ENCODE assay signal across 9 mouse cellular contexts in genomic region chr13:60686967-60687366, GRCm38 (mm10).
DNase-seq lines count a peak whose midpoint lies in the region; ATAC-seq and TF ChIP-seq lines count a peak whose summit lies in the region.
"Had no signal": no experiment of that assay in that cellular context is flagged by ENCODE, and none has a peak within 500 bp of the region (broad histone marks: within the 10 kb centered on the region; RNA-seq: fewer than 3 reads in every experiment).

No protein-coding gene starts in this region.

- H3K4me2 ChIP-seq in forebrain, embryonic 14.5 days (ENCODE audit: low read length), result no peak overlapping the region
- H3K4me2 ChIP-seq in limb, embryonic 14.5 days (replicated peaks; ENCODE audit: low read depth, low read length, severe bottlenecking), result no peak overlapping the region
- no peak overlapping the region for H3K4me2 ChIP-seq in midbrain, embryonic 15.5 days
- H3K4me2 ChIP-seq: limb, embryonic 12.5 days had no signal

- WGBS in forebrain, embryonic 14.5 days, result 52% methylated on average over 12 of the region's 12 CpGs
- WGBS in kidney, adult 2 months, result 17% methylated on average over 12 of the region's 12 CpGs
- 70% methylated on average over 12 of the region's 12 CpGs for WGBS in limb, embryonic 14.5 days
- WGBS in midbrain, embryonic 15.5 days, result 70% methylated on average over 12 of the region's 12 CpGs

- ATAC-seq in forebrain, embryonic 14.5 days, result peak; percentile 30; the same call in 1 of the 2 replicates
- peak; percentile 78 for ATAC-seq in limb, embryonic 14.5 days (ENCODE audit: low FRiP score, low read depth)
- no peak for ATAC-seq in midbrain, embryonic 15.5 days (replicated peaks)

- DNase-seq in heart, adult 18-20 months, result peak; percentile 62 to 67
- no peak for DNase-seq in heart, adult 8-10 months (ENCODE audit: low spot score)
- DNase-seq in forebrain, embryonic 14.5 days (ENCODE audit: low spot score), result peak; percentile 55
- DNase-seq in kidney, adult 2 months, result peak; percentile 89
- DNase-seq in limb, embryonic 14.5 days (ENCODE audit: low spot score), result peak; percentile 62
- DNase-seq in thymus, adult 18-20 months, result no peak
- no peak for DNase-seq in B cell, adult 2 months

- H3K9ac ChIP-seq in forebrain, embryonic 14.5 days (ENCODE audit: low read length), result no peak overlapping the region
- H3K9ac ChIP-seq in limb, embryonic 14.5 days (ENCODE audit: low read depth, low read length, severe bottlenecking), result no peak overlapping the region
- H3K9ac ChIP-seq in midbrain, embryonic 15.5 days, result no peak overlapping the region
- H3K9ac ChIP-seq: limb, embryonic 12.5 days had no signal

- peaks cover 34% of the 10 kb centered on the region for H3K4me1 ChIP-seq in forebrain, embryonic 14.5 days (ENCODE audit: control insufficient read depth, insufficient read depth, low read length)
- H3K4me1 ChIP-seq in kidney, adult 2 months (ENCODE audit: control insufficient read depth, insufficient read depth, low read length), result peaks cover 28% of the 10 kb centered on the region
- H3K4me1 ChIP-seq in limb, embryonic 14.5 days (ENCODE audit: control insufficient read depth, insufficient read depth, low read length), result peaks cover 46% of the 10 kb centered on the region
- H3K4me1 ChIP-seq in midbrain, embryonic 15.5 days, result peaks cover 34% of the 10 kb centered on the region

- no peaks in the 10 kb centered on the region for H3K36me3 ChIP-seq in forebrain, embryonic 14.5 days (ENCODE audit: control insufficient read depth, insufficient read depth, low read length)
- H3K36me3 ChIP-seq in kidney, adult 2 months (ENCODE audit: control insufficient read depth, insufficient read depth, low read length), result no peaks in the 10 kb centered on the region
- H3K36me3 ChIP-seq in limb, embryonic 14.5 days (ENCODE audit: control insufficient read depth, insufficient read depth, low read length), result no peaks in the 10 kb centered on the region
- H3K36me3 ChIP-seq in midbrain, embryonic 15.5 days (replicated peaks), result no peaks in the 10 kb centered on the region

- H3K27ac ChIP-seq in forebrain, embryonic 14.5 days (ENCODE audit: low read depth, low read length), result 0 out of 2 replicates have a peak overlapping the region, but pooled peaks have one; percentile 1
- H3K27ac ChIP-seq in kidney, adult 2 months (ENCODE audit: insufficient read depth, low read depth, low read length), result peak overlapping the region; percentile 18; the same call in 1 of the 2 replicates
- H3K27ac ChIP-seq in limb, embryonic 14.5 days (replicated peaks; ENCODE audit: low read depth, low read length), result no peak overlapping the region
- H3K27ac ChIP-seq in midbrain, embryonic 15.5 days, result no peak overlapping the region

- TF ChIP-seq CTCF in kidney, adult 2 months (conservative IDR thresholded peaks at IDR 0.05; ENCODE audit: insufficient read depth, insufficient read length, low read depth, low read length), result no peak

- no peaks in the 10 kb centered on the region for H3K27me3 ChIP-seq in forebrain, embryonic 14.5 days (replicated peaks; ENCODE audit: control insufficient read depth, insufficient read depth, low read length)
- H3K27me3 ChIP-seq in kidney, adult 2 months (replicated peaks; ENCODE audit: control insufficient read depth, insufficient read depth, low read length), result no peaks in the 10 kb centered on the region
- H3K27me3 ChIP-seq in limb, embryonic 14.5 days (ENCODE audit: control insufficient read depth, insufficient read depth, low read length), result no peaks in the 10 kb centered on the region
- no peaks in the 10 kb centered on the region for H3K27me3 ChIP-seq in midbrain, embryonic 15.5 days (replicated peaks)
- H3K27me3 ChIP-seq: limb, embryonic 12.5 days had no signal

- TF ChIP-seq POLR2A in kidney, adult 2 months (IDR thresholded peaks at IDR 0.05; ENCODE audit: low read depth, low read length), result no peak
- no peak for TF ChIP-seq POLR2A in limb, embryonic 14.5 days (IDR thresholded peaks at IDR 0.05; ENCODE audit: borderline replicate concordance, extremely low read depth, insufficient read depth, insufficient read length)

- no peaks in the 10 kb centered on the region for H3K9me3 ChIP-seq in forebrain, embryonic 14.5 days (replicated peaks; ENCODE audit: control insufficient read depth, low read length)
- H3K9me3 ChIP-seq in limb, embryonic 14.5 days (ENCODE audit: control insufficient read depth, low read length), result no peaks in the 10 kb centered on the region
- H3K9me3 ChIP-seq in midbrain, embryonic 15.5 days, result no peaks in the 10 kb centered on the region

- H3K4me3 ChIP-seq in forebrain, embryonic 14.5 days (ENCODE audit: low read depth, low read length), result no peak overlapping the region
- H3K4me3 ChIP-seq in kidney, adult 2 months (ENCODE audit: insufficient read depth, low read depth, low read length), result no peak overlapping the region
- H3K4me3 ChIP-seq in limb, embryonic 14.5 days (replicated peaks; ENCODE audit: low read length), result no peak overlapping the region
- no peak overlapping the region for H3K4me3 ChIP-seq in midbrain, embryonic 15.5 days
- H3K4me3 ChIP-seq: limb, embryonic 12.5 days had no signal

Comparison
In these comparisons a context has a peak if more than half of its experiments do, and no peak if none do; other contexts are left out.
1. DNase-seq: peak in heart, adult 18-20 months (2 of 2), forebrain, embryonic 14.5 days (single experiment), kidney, adult 2 months (single experiment) and limb, embryonic 14.5 days (single experiment); none in heart, adult 8-10 months (single experiment), thymus, adult 18-20 months (0 of 2) and B cell, adult 2 months (0 of 2).
2. H3K27ac ChIP-seq: peak in forebrain, embryonic 14.5 days (single experiment) and kidney, adult 2 months (single experiment); none in limb, embryonic 14.5 days (single experiment) and midbrain, embryonic 15.5 days (single experiment).